Mouse (Mus musculus) lung, embryonic 14.5 days (tissue): ENCODE measurements at regions not wholly inside any gene's neighbourhood (a gene's known extent, or its start where the extent isn't known, plus 50 kb on each side); places are given as distances from the start of the nearest gene placed in this dataset.

ENCODE experiments used
- ATAC-seq: fragments of 200-750 bp; cut with Nextera tagmentation; 2 replicates; pipeline ENCODE4 v1.8.0; 2017; ENCODE audit warnings: mild to moderate bottlenecking, moderate TSS enrichment, moderate library complexity; ENCODE audit not compliant: insufficient read depth
- DNase-seq: peaks from one replicate; pipeline ENCODE4 v3.0.0-alpha.2; 2015
- H3K27ac ChIP-seq: fragments of 300-500 bp; sonication (generic); 2 replicates; pipeline ENCODE4 v1.5.1; 2014; ENCODE audit warnings: low read depth, mild to moderate bottlenecking, moderate library complexity
- H3K27me3 ChIP-seq: fragments of 300-500 bp; sonication (generic); 2 replicates; pipeline ENCODE4 v1.6.1; 2014; ENCODE audit warnings: low read length, control low read depth; ENCODE audit not compliant: insufficient read depth
- H3K36me3 ChIP-seq: fragments of 300-500 bp; sonication (generic); 2 replicates; pipeline ENCODE4 v1.6.1; 2014; ENCODE audit warnings: control low read depth; ENCODE audit not compliant: insufficient read depth
- H3K4me1 ChIP-seq: fragments of 300-500 bp; sonication (generic); 2 replicates; pipeline ENCODE4 v1.6.1; 2014; ENCODE audit warnings: antibody characterized with exemption, control low read depth; ENCODE audit not compliant: insufficient read depth
- H3K4me2 ChIP-seq: fragments of 300-500 bp; sonication (generic); 2 replicates; pipeline ENCODE4 v1.6.1; 2014; ENCODE audit warnings: mild to moderate bottlenecking
- H3K4me3 ChIP-seq: fragments of 300-500 bp; sonication (generic); 2 replicates; pipeline ENCODE4 v1.5.1; 2014; ENCODE audit warnings: low read depth, low read length
- H3K9ac ChIP-seq: fragments of 300-500 bp; sonication (generic); 2 replicates; pipeline ENCODE4 v1.6.1; 2014
- H3K9me3 ChIP-seq: fragments of 300-500 bp; sonication (generic); 2 replicates; pipeline ENCODE4 v1.6.1; 2016; ENCODE audit warnings: low read depth, low read length, control low read depth
- CTCF ChIP-seq: IDR thresholded peaks from 2 replicates; pipeline ENCODE4 v1.5.1; 2016; ENCODE audit warnings: antibody characterized with exemption, low read depth
- WGBS: fragments of 180-500 bp; shearing (Covaris S2); extraction: QIAGEN DNeasy Blood & Tissue Kit; methylation state at CpG from one replicate; pipeline ENCODE4 v1.1.7; 2014; 5-methylcytosine and 5-hydroxymethylcytosine counted together

DNA sequence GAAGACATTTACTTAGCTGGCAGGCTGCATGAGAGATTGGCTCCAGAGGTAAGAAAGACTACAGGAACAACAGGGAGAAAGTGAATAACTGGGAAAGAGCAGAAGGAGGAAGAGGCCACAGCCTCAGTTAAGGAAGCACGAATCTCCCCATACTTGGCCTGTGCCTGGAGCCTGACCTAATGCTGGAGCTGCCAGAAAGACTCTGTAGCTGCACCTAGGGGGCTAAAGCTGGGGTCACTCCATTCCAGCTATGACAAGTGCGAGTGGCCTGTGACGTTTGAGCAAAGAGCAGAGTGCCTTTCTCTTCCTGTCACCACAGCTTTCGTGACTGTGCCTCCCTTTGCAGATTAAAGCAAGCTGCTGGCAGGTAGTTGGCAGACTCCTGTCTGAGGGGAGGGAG lies 250.6 kb downstream of the Bcl11a start:
- WGBS: 47% methylated on average over 4 of the region's 4 CpGs
- no peak overlapping the region for H3K9ac ChIP-seq
- no peaks in the 10 kb centered on the region for H3K4me1 ChIP-seq
- no peak for DNase-seq
- no peak overlapping the region for H3K4me3 ChIP-seq
- no peaks in the 10 kb centered on the region for H3K27me3 ChIP-seq
- no peak for ATAC-seq
- H3K27ac ChIP-seq: no peak overlapping the region
- no peaks in the 10 kb centered on the region for H3K9me3 ChIP-seq
- H3K4me2 ChIP-seq: no peak overlapping the region
- H3K36me3 ChIP-seq: no peaks in the 10 kb centered on the region
- no peak for TF ChIP-seq CTCF

DNA sequence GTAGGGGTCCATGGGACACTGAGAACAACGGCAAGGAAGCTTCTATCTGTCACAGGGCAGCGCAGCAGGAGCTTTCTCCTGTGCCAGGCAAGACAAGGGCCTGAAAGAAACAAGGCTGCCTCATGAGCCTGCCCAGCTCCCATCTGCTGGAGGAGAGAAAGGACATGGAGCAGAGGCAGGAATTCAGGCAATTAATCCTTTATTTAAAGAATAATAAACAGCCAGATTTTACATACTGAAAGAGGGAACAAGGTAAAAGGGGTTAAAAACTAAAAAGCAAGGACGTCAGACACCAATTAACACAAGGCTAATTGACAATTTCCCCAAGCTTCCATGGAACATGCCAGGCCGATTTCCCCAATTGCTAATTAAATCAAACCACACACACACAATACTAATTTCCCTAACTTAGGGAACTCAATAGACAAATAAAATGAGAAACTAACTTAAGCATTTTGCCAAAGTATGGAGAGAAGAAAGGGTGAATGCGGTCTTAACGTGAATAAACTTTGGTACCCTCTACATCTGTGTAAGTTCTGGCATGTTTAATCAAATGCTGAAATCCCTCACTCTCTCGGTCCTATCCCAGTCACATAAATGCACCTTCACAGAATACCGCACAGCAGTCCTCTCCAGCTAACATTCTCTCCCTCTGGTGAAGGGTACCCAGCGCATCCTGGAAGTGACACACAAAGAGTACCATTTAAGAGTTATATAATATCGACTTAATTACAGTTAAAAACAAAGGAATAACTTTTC lies 252.7 kb downstream of the Bcl11a start:
- no peak overlapping the region for H3K9ac ChIP-seq
- DNase-seq: no peak
- no peak overlapping the region for H3K27ac ChIP-seq
- no peaks in the 10 kb centered on the region for H3K9me3 ChIP-seq
- no peak overlapping the region for H3K4me3 ChIP-seq
- no peaks in the 10 kb centered on the region for H3K27me3 ChIP-seq
- no peak overlapping the region for H3K4me2 ChIP-seq
- no peaks in the 10 kb centered on the region for H3K4me1 ChIP-seq
- 76% methylated on average over 10 of the region's 10 CpGs for WGBS
- TF ChIP-seq CTCF: no peak
- no peak for ATAC-seq
- H3K36me3 ChIP-seq: no peaks in the 10 kb centered on the region

DNA sequence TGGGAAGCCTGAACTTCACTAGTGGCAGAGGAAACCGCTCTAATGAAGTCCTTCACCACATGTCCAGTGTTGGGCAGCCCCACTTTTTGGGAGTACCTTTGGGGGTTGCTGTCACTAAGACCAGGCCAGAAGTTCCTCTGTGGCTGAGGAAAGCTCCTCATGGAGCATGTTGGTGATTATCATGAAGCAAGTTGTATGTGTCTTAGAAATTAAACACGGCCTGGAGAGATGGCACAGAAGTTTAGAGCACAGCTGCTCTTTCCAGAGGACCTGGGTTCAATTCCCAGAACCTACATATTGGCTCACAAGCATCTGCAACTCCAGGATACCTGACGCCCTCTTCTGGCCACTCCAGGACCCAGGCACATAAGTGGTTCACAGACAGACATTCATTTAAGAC lies 254.4 kb downstream of the Bcl11a start:
- DNase-seq (no peak), ATAC-seq (no peak)
- H3K9me3 ChIP-seq: no peaks in the 10 kb centered on the region
- no peak overlapping the region for H3K4me2 ChIP-seq
- WGBS: 88% methylated on average over 3 of the region's 3 CpGs
- no peak overlapping the region for H3K4me3 ChIP-seq
- H3K27ac ChIP-seq: no peak overlapping the region
- H3K4me1 ChIP-seq: no peaks in the 10 kb centered on the region
- H3K27me3 ChIP-seq: no peaks in the 10 kb centered on the region
- no peak overlapping the region for H3K9ac ChIP-seq
- no peak for TF ChIP-seq CTCF
- no peaks in the 10 kb centered on the region for H3K36me3 ChIP-seq

DNA sequence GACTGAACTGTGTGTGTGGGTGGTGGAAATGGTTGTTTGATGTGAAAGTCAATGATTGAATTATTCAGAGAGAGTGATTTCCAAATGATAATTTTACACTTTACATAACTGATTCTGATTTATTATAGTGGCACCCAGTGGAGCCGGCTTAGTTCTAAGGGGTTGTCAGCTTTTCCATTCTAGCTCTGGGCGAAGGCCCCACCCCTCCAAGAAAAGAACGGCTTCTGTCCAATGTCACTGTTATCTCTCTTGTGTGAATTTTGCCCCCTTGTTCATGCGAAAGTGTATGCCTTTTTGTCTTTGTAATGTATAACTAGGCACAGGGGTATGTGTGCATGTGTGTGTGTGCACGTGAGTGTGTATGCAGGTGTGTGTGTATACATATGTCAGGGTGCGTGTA lies 255.3 kb downstream of the Bcl11a start:
- DNase-seq: no peak

DNA sequence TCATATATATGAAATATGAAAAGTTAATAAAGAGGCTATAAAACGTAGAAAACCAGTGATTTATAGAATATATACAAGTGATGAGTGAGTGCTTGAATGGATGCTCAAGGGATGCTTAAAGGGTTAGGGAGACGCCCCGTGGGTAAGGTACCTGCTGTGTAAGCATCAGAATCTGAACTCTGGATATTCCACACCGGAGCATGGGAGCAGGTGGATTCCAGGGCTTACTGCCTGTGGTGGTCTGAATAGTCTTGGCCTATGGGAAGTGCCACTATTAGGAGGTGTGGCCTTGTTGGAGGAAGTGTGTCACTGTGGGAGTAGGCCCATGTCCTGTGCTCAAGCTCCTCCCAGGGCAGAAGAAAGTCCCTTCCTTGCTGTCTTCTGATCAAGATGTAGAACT lies 257.4 kb downstream of the Bcl11a start:
- Histone ChIP-seq H3K36me3 (no peaks in the 10 kb centered on the region), H3K27ac (no peak overlapping the region), H3K4me2 (no peak overlapping the region), H3K27me3 (no peaks in the 10 kb centered on the region), H3K9me3 (no peaks in the 10 kb centered on the region), H3K4me1 (no peaks in the 10 kb centered on the region), H3K9ac (no peak overlapping the region), H3K4me3 (no peak overlapping the region)
- no peak for ATAC-seq
- DNase-seq: no peak
- TF ChIP-seq CTCF: no peak
- 86% methylated on average over 4 of the region's 4 CpGs for WGBS

More for the DNA sequence above, 255.3 kb downstream of the Bcl11a start:
- H3K27ac ChIP-seq: no peak overlapping the region
- no peak for TF ChIP-seq CTCF
- H3K4me1 ChIP-seq: no peaks in the 10 kb centered on the region
- 77% methylated on average over 6 of the region's 6 CpGs for WGBS
- no peak for ATAC-seq
- H3K4me2 ChIP-seq: no peak overlapping the region
- H3K9me3 ChIP-seq: no peaks in the 10 kb centered on the region
- H3K9ac ChIP-seq: no peak overlapping the region
- H3K27me3 ChIP-seq: no peaks in the 10 kb centered on the region
- H3K4me3 ChIP-seq: no peak overlapping the region
- H3K36me3 ChIP-seq: no peaks in the 10 kb centered on the region

DNA sequence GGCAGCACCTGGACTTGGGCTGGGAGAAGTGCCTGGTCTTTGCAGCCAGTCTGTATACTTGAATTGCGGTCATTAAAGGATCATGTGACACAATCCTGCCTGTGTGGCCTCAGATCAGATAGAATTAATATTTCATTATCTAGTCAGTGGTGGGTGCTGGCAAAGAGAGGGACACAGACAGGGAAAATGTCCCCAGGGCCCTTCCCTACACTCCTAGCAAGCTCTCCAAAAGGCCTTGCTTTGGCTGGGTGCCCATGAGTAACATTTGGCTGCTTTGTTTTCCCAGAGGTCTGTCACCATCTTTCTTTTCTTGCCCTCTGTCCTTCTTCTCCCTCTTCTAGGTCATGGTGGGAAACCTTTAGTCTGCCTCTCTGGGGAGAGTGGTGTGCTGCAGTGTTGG lies 260.3 kb downstream of the Bcl11a start:
- Histone ChIP-seq H3K9ac (no peak overlapping the region), H3K4me3 (no peak overlapping the region), H3K4me1 (no peaks in the 10 kb centered on the region), H3K4me2 (no peak overlapping the region), H3K9me3 (no peaks in the 10 kb centered on the region), H3K27me3 (no peaks in the 10 kb centered on the region), H3K27ac (no peak overlapping the region), H3K36me3 (no peaks in the 10 kb centered on the region)
- TF ChIP-seq CTCF: no peak
- DNase-seq: peak; percentile 12
- WGBS: 83% methylated on average over 1 of the region's 1 CpGs
- ATAC-seq: no peak

DNA sequence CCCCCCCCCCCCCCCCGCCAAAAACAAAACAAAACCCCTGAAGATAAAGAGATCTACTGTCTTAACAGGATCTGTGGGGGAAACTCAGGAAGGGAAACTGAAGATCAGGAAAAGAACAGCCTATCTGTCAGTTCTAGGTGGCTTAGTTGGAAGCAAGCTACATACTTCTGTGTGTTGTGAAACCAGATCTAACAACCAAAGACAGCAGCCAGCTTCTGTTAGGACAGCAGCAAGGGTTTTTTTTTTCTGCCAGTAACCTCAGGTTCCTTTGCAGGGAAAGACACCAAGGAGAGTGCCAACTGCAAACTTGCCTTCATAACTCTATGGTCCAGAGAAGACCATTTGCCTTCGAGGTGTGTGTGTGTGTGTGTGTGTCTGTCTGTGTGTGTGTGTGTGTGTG lies 261.2 kb downstream of the Bcl11a start:
- Histone ChIP-seq H3K9me3 (no peaks in the 10 kb centered on the region), H3K4me1 (no peaks in the 10 kb centered on the region), H3K36me3 (no peaks in the 10 kb centered on the region), H3K4me2 (no peak overlapping the region), H3K9ac (no peak overlapping the region), H3K27me3 (no peaks in the 10 kb centered on the region), H3K4me3 (no peak overlapping the region), H3K27ac (no peak overlapping the region)
- TF ChIP-seq CTCF: no peak
- no peak for DNase-seq
- ATAC-seq: no peak
- 51% methylated on average over 2 of the region's 2 CpGs for WGBS
